Mouse (Mus musculus) limb, embryonic 14.5 days (tissue): Measurements from ENCODE around the gene Prpf4. TPM values are rescaled to one million over a fixed set of nuclear protein-coding genes. Genes with fewer than 3 reads are reported as not detected.

Experiments
- ATAC-seq: fragments of 200-750 bp; cut with Nextera tagmentation; 2 replicates; pipeline ENCODE4 v1.8.0; 2017; ENCODE audit warnings: low read depth, moderate number of reproducible peaks, moderate TSS enrichment; ENCODE audit not compliant: low FRiP score
- DNase-seq: peaks from one replicate; pipeline ENCODE4 v3.0.0-alpha.2; 2015; ENCODE audit warnings: low spot score
- H3K27ac ChIP-seq: fragments of 300-500 bp; sonication (generic); replicated peaks from 2 replicates; pipeline ENCODE4 v1.5.1; 2014; ENCODE audit warnings: low read depth, mild to moderate bottlenecking, low read length, moderate library complexity, mixed read lengths
- H3K27me3 ChIP-seq: fragments of 300-500 bp; sonication (generic); 2 replicates; pipeline ENCODE4 v1.6.1; 2014; ENCODE audit warnings: low read length, mixed read lengths; ENCODE audit not compliant: control insufficient read depth, insufficient read depth
- H3K36me3 ChIP-seq: fragments of 300-500 bp; sonication (generic); 2 replicates; pipeline ENCODE4 v1.6.1; 2014; ENCODE audit warnings: mild to moderate bottlenecking, low read length, moderate library complexity, mixed read lengths; ENCODE audit not compliant: control insufficient read depth, insufficient read depth
- H3K4me1 ChIP-seq: fragments of 300-500 bp; sonication (generic); 2 replicates; pipeline ENCODE4 v1.6.1; 2014; ENCODE audit warnings: antibody characterized with exemption, low read length, mixed read lengths; ENCODE audit not compliant: control insufficient read depth, insufficient read depth
- H3K4me2 ChIP-seq: fragments of 300-500 bp; sonication (generic); replicated peaks from 2 replicates; pipeline ENCODE4 v1.6.1; 2014; ENCODE audit warnings: low read depth, mild to moderate bottlenecking, low read length, moderate library complexity; ENCODE audit not compliant: severe bottlenecking
- H3K4me3 ChIP-seq: fragments of 300-500 bp; sonication (generic); replicated peaks from 2 replicates; pipeline ENCODE4 v1.5.1; 2014; ENCODE audit warnings: low read length
- H3K9ac ChIP-seq: fragments of 300-500 bp; sonication (generic); 2 replicates; pipeline ENCODE4 v1.6.1; 2014; ENCODE audit warnings: mild to moderate bottlenecking, low read depth, low read length, moderate library complexity; ENCODE audit not compliant: severe bottlenecking
- H3K9me3 ChIP-seq: fragments of 300-500 bp; sonication (generic); 2 replicates; pipeline ENCODE4 v1.6.1; 2016; ENCODE audit warnings: low read length; ENCODE audit not compliant: control insufficient read depth
- POLR2A ChIP-seq: fragments of 200-500 bp; IDR thresholded peaks from 2 replicates; pipeline ENCODE4 v1.8.0; 2012; ENCODE audit warnings: inconsistent platforms, mild to moderate bottlenecking, moderate library complexity, borderline replicate concordance; ENCODE audit not compliant: insufficient read depth, insufficient read length; ENCODE audit errors: extremely low read depth
- WGBS: fragments of 180-500 bp; shearing (Covaris S2); extraction: QIAGEN DNeasy Blood & Tissue Kit; methylation state at CpG from one replicate; pipeline ENCODE4 v1.1.7; 2014; 5-methylcytosine and 5-hydroxymethylcytosine counted together
- polyA plus RNA-seq, 2 experiments: library from polyadenylated mRNA; depleted of rRNA in 1 of 2; stranded (reverse) in 1 of 2; unstranded in 1 of 2; fragments of >200 nt; fragmentation: Nextera tagmentation in 1 of 2; extraction: Ambion mirVana in 1 of 2; gene quantifications; 2 replicates each; pipeline versions ENCODE4 v1.2.1 to v1.2.3; 2012 to 2014

Prpf4 gene
- polyA plus RNA-seq, 2 experiments = 20.8 to 27.4 TPM

- H3K9me3 ChIP-seq = no peaks in the 10 kb centered on the region
- H3K27me3 ChIP-seq = no peaks in the 10 kb centered on the region
- ATAC-seq (no peak), DNase-seq (no peak)
- H3K4me1 ChIP-seq = no peaks in the 10 kb centered on the region
- TF ChIP-seq POLR2A = no peak
- no peak overlapping the region for H3K9ac ChIP-seq
- WGBS = 85% methylated on average over 3 of the region's 3 CpGs
- H3K4me2 ChIP-seq = no peak overlapping the region
- no peak overlapping the region for H3K4me3 ChIP-seq
- H3K27ac ChIP-seq = no peak overlapping the region
- no peaks in the 10 kb centered on the region for H3K36me3 ChIP-seq
Measured at GRCm38 (mm10) chr4:62369091-62369490, 39.5 kb upstream of the Prpf4 start.

GRCm38 (mm10) chr4:62372410-62372809 lies 36.2 kb upstream of the Prpf4 start:
- H3K9me3 ChIP-seq = no peaks in the 10 kb centered on the region
- no peak for TF ChIP-seq POLR2A
- H3K27ac ChIP-seq = no peak overlapping the region
- DNase-seq (no peak), ATAC-seq (no peak)
- no peak overlapping the region for H3K4me3 ChIP-seq
- WGBS = 53% methylated on average over 1 of the region's 1 CpGs
- H3K36me3 ChIP-seq = no peaks in the 10 kb centered on the region
- no peak overlapping the region for H3K9ac ChIP-seq
- no peaks in the 10 kb centered on the region for H3K4me1 ChIP-seq
- no peak overlapping the region for H3K4me2 ChIP-seq
- no peaks in the 10 kb centered on the region for H3K27me3 ChIP-seq

- ATAC-seq (no peak), DNase-seq (no peak)
- no peaks in the 10 kb centered on the region for H3K36me3 ChIP-seq
- H3K27me3 ChIP-seq = no peaks in the 10 kb centered on the region
- H3K9ac ChIP-seq = no peak overlapping the region
- no peak overlapping the region for H3K4me3 ChIP-seq
- TF ChIP-seq POLR2A = no peak
- H3K4me1 ChIP-seq = no peaks in the 10 kb centered on the region
- WGBS = 86% methylated on average over 9 of the region's 9 CpGs
- H3K27ac ChIP-seq = no peak overlapping the region
- H3K4me2 ChIP-seq = no peak overlapping the region
- no peaks in the 10 kb centered on the region for H3K9me3 ChIP-seq
Measured at GRCm38 (mm10) chr4:62372818-62373520, 35.6 kb upstream of the Prpf4 start.

- WGBS = 42% methylated on average over 7 of the region's 7 CpGs
- Histone ChIP-seq H3K4me3 (no peak overlapping the region), H3K27ac (no peak overlapping the region), H3K9ac (no peak overlapping the region), H3K27me3 (no peaks in the 10 kb centered on the region), H3K9me3 (no peaks in the 10 kb centered on the region), H3K4me1 (no peaks in the 10 kb centered on the region), H3K4me2 (no peak overlapping the region), H3K36me3 (no peaks in the 10 kb centered on the region)
- no peak for DNase-seq
- ATAC-seq = no peak
- no peak for TF ChIP-seq POLR2A
Measured at GRCm38 (mm10) chr4:62373668-62374067, 34.9 kb upstream of the Prpf4 start.

GRCm38 (mm10) chr4:62374342-62374741 lies 34.3 kb upstream of the Prpf4 start:
- H3K36me3 ChIP-seq = no peaks in the 10 kb centered on the region
- H3K27ac ChIP-seq = no peak overlapping the region
- H3K4me1 ChIP-seq = no peaks in the 10 kb centered on the region
- H3K9me3 ChIP-seq = no peaks in the 10 kb centered on the region
- no peak overlapping the region for H3K9ac ChIP-seq
- TF ChIP-seq POLR2A = no peak
- DNase-seq (no peak), ATAC-seq (no peak)
- H3K4me3 ChIP-seq = no peak overlapping the region
- H3K4me2 ChIP-seq = no peak overlapping the region
- 50% methylated on average over 4 of the region's 4 CpGs for WGBS
- no peaks in the 10 kb centered on the region for H3K27me3 ChIP-seq
